Mouse (Mus musculus) intestine, postnatal 0 days (tissue): ENCODE data around the gene Mymk. TPM values are rescaled to one million over a fixed set of nuclear protein-coding genes. Genes with fewer than 3 reads are reported as not detected.

ENCODE experiments used
- ATAC-seq: fragments of 200-750 bp; cut with Nextera tagmentation; 2 replicates; pipeline ENCODE4 v1.8.0; 2017; ENCODE audit warnings: mild to moderate bottlenecking, moderate TSS enrichment, moderate library complexity
- H3K27ac ChIP-seq: fragments of 300-500 bp; sonication (generic); 2 replicates; pipeline ENCODE4 v1.5.1; 2014; ENCODE audit warnings: mild to moderate bottlenecking, low read depth, low read length, moderate library complexity
- H3K27me3 ChIP-seq: fragments of 300-500 bp; sonication (generic); replicated peaks from 2 replicates; pipeline ENCODE4 v1.6.1; 2014; ENCODE audit warnings: low read length, mixed read lengths; ENCODE audit not compliant: control insufficient read depth, insufficient read depth
- H3K36me3 ChIP-seq: fragments of 300-500 bp; sonication (generic); 2 replicates; pipeline ENCODE4 v1.6.1; 2014; ENCODE audit warnings: mild to moderate bottlenecking, moderate library complexity; ENCODE audit not compliant: control insufficient read depth, insufficient read depth
- H3K4me1 ChIP-seq: fragments of 300-500 bp; sonication (generic); replicated peaks from 2 replicates; pipeline ENCODE4 v1.6.1; 2014; ENCODE audit warnings: antibody characterized with exemption, low read length, mixed read lengths; ENCODE audit not compliant: control insufficient read depth, insufficient read depth
- H3K4me2 ChIP-seq: fragments of 300-500 bp; sonication (generic); replicated peaks from 2 replicates; pipeline ENCODE4 v1.6.1; 2014; ENCODE audit warnings: low read depth, mild to moderate bottlenecking, moderate library complexity
- H3K4me3 ChIP-seq: fragments of 300-500 bp; sonication (generic); 2 replicates; pipeline ENCODE4 v1.5.1; 2014; ENCODE audit warnings: low read depth, low read length
- H3K9ac ChIP-seq: fragments of 300-500 bp; sonication (generic); 2 replicates; pipeline ENCODE4 v1.6.1; 2014; ENCODE audit warnings: mild to moderate bottlenecking, low read depth, low read length
- H3K9me3 ChIP-seq: fragments of 300-500 bp; sonication (generic); 2 replicates; pipeline ENCODE4 v1.6.1; 2016; ENCODE audit warnings: mixed run types; ENCODE audit not compliant: control insufficient read depth
- CTCF ChIP-seq: sonication (generic); IDR thresholded peaks from 2 replicates; pipeline ENCODE4 v1.5.1; 2016; ENCODE audit warnings: low read depth, mild to moderate bottlenecking, control low read depth, antibody characterized with exemption, moderate library complexity
- WGBS: fragments of 180-500 bp; shearing (Covaris S2); extraction: QIAGEN DNeasy Blood & Tissue Kit; methylation state at CpG from one replicate; pipeline ENCODE4 v1.1.7; 2014; 5-methylcytosine and 5-hydroxymethylcytosine counted together
- polyA plus RNA-seq: library from polyadenylated mRNA; unstranded; fragments of >200 nt; fragmentation: Nextera tagmentation; extraction: Ambion mirVana; gene quantifications from 2 replicates; pipeline ENCODE4 v1.2.1, GENCODE M21; 2015

Gene Mymk
- polyA plus RNA-seq, 1 experiment from 2014 or later = not detected

DNA sequence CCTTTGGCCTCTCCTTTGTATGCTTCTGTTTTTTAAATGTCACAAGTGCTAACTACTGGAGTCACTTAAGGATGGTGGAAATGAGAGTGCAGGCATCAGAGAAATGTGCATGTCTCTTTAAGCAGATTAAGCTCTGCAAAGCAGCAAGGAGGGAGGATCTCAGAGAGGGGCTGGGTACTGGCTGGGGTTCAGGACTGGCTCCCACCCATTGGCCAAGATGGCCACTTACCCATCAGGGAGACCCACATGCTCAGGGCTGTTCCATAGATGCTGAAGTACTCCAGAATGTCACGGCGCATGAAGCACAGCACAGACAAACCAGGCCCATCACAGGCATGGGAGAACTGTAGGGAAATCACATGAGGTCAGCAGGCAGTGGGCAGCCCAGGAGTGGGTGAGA lies 4.9 kb downstream of the Mymk start:
- WGBS = 77% methylated on average over 2 of the region's 2 CpGs
- Histone ChIP-seq H3K4me3 (no peak overlapping the region), H3K27ac (no peak overlapping the region), H3K4me1 (no peaks in the 10 kb centered on the region), H3K9me3 (no peaks in the 10 kb centered on the region), H3K4me2 (no peak overlapping the region), H3K9ac (no peak overlapping the region), H3K36me3 (no peaks in the 10 kb centered on the region), H3K27me3 (no peaks in the 10 kb centered on the region)
- no peak for TF ChIP-seq CTCF
- no peak for ATAC-seq

- Histone ChIP-seq H3K4me1 (no peaks in the 10 kb centered on the region; the same call in 1 of the 2 replicates), H3K4me2 (no peak overlapping the region), H3K27ac (no peak overlapping the region), H3K27me3 (no peaks in the 10 kb centered on the region), H3K4me3 (no peak overlapping the region), H3K9me3 (no peaks in the 10 kb centered on the region), H3K9ac (no peak overlapping the region), H3K36me3 (no peaks in the 10 kb centered on the region)
- no peak for ATAC-seq
- WGBS = 68% methylated on average over 9 of the region's 9 CpGs
- no peak for TF ChIP-seq CTCF
Observed at GRCm38 (mm10) chr2:27059187-27059586, 12.8 kb downstream of the Mymk start.

- WGBS = 17% methylated on average over 12 of the region's 12 CpGs
- TF ChIP-seq CTCF = no peak
- H3K4me3 ChIP-seq = no peak overlapping the region
- no peaks in the 10 kb centered on the region for H3K36me3 ChIP-seq
- ATAC-seq = no peak
- no peaks in the 10 kb centered on the region for H3K27me3 ChIP-seq
- H3K27ac ChIP-seq = no peak overlapping the region
- no peaks in the 10 kb centered on the region; the same call in 1 of the 2 replicates for H3K4me1 ChIP-seq
- H3K4me2 ChIP-seq = no peak overlapping the region; the same call in 1 of the 2 replicates
- H3K9ac ChIP-seq = no peak overlapping the region
- H3K9me3 ChIP-seq = no peaks in the 10 kb centered on the region
Observed at GRCm38 (mm10) chr2:27058751-27059150, 13.2 kb downstream of the Mymk start.

GRCm38 (mm10) chr2:27058251-27058650 lies 13.7 kb downstream of the Mymk start:
- Histone ChIP-seq H3K9me3 (no peaks in the 10 kb centered on the region), H3K36me3 (no peaks in the 10 kb centered on the region), H3K4me3 (no peak overlapping the region), H3K27ac (no peak overlapping the region), H3K9ac (no peak overlapping the region), H3K27me3 (no peaks in the 10 kb centered on the region), H3K4me1 (no peaks in the 10 kb centered on the region; the same call in 1 of the 2 replicates), H3K4me2 (no peak overlapping the region; the same call in 1 of the 2 replicates)
- TF ChIP-seq CTCF = no peak
- no peak for ATAC-seq
- WGBS = 30% methylated on average over 4 of the region's 4 CpGs

DNA sequence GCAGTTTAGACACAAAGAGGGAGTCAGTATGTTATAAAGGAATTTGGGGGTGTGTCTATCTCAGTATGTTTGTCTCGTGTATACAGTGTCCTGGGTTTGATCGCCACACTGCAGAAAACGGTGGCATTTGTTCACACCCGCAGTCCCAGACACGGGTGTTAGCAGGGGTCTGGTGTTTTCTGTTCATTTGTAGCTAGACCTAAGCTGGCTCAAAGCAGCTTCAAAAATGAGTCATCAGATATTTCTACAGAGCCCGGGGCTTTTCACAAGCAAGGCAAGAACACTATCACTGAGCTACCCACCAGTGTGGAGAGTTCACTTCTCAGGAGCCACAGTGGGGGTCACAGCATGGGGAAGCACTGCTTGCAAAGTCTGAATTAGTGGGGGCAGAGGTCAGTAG lies 22.6 kb downstream of the Mymk start:
- 33% methylated on average over 6 of the region's 6 CpGs for WGBS
- no peaks in the 10 kb centered on the region for H3K9me3 ChIP-seq
- H3K27me3 ChIP-seq = no peaks in the 10 kb centered on the region
- H3K4me3 ChIP-seq = no peak overlapping the region
- TF ChIP-seq CTCF = no peak
- H3K9ac ChIP-seq = no peak overlapping the region
- H3K4me1 ChIP-seq = no peaks in the 10 kb centered on the region
- no peaks in the 10 kb centered on the region for H3K36me3 ChIP-seq
- no peak for ATAC-seq
- H3K4me2 ChIP-seq = no peak overlapping the region
- no peak overlapping the region for H3K27ac ChIP-seq

GRCm38 (mm10) chr2:27045979-27046770 lies 25.8 kb downstream of the Mymk start:
- Histone ChIP-seq H3K4me1 (no peaks in the 10 kb centered on the region), H3K27ac (no peak overlapping the region), H3K9me3 (no peaks in the 10 kb centered on the region), H3K9ac (no peak overlapping the region), H3K27me3 (no peaks in the 10 kb centered on the region), H3K36me3 (no peaks in the 10 kb centered on the region), H3K4me2 (no peak overlapping the region), H3K4me3 (no peak overlapping the region)
- 53% methylated on average over 8 of the region's 8 CpGs for WGBS
- TF ChIP-seq CTCF = no peak
- no peak for ATAC-seq

DNA sequence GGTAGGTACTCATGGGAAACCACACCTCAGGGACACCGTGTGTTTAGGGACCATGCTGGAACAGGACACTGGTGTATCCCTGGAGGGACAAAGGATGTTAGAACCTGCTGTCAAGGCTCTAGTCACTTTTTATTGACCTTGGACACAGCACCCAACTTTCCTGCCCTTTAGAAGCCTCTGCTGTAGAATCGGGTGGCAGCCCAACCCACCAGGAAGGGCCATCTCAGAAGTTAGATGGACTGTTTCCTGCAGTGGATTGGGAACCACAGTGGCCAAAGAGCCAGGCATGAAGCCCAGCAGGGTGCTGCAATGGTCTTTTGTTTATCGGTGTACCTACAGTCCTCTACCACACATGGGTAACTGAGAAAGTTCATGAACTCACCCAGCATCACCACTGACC lies 27.3 kb downstream of the Mymk start:
- H3K4me1 ChIP-seq = no peaks in the 10 kb centered on the region
- 83% methylated on average over 3 of the region's 3 CpGs for WGBS
- no peak overlapping the region for H3K4me2 ChIP-seq
- no peaks in the 10 kb centered on the region for H3K27me3 ChIP-seq
- H3K36me3 ChIP-seq = no peaks in the 10 kb centered on the region
- no peak for ATAC-seq
- H3K4me3 ChIP-seq = no peak overlapping the region
- no peak overlapping the region for H3K27ac ChIP-seq
- no peaks in the 10 kb centered on the region for H3K9me3 ChIP-seq
- TF ChIP-seq CTCF = no peak
- no peak overlapping the region for H3K9ac ChIP-seq
